Mouse (Mus musculus) ES-E14 (cell line): ENCODE measurements at regions not wholly inside any gene's neighbourhood (a gene's known extent, or its start where the extent isn't known, plus 50 kb on each side); places are given as distances from the start of the nearest gene placed in this dataset.

ENCODE experiments used
- DNase-seq: peaks from one replicate; pipeline ENCODE4 v3.0.0-alpha.2; 2013; ENCODE audit warnings: low read depth, low spot score
- H3K27ac ChIP-seq: 2 replicates; pipeline ENCODE4 v1.5.1; 2012; ENCODE audit warnings: low read depth, mild to moderate bottlenecking, low read length, moderate library complexity, mixed read lengths; ENCODE audit not compliant: poor library complexity, insufficient read depth, severe bottlenecking
- H3K36me3 ChIP-seq: 2 replicates; pipeline ENCODE4 v1.6.1; 2012; ENCODE audit warnings: mild to moderate bottlenecking, low read length, moderate library complexity, mixed read lengths; ENCODE audit not compliant: control insufficient read depth, poor library complexity, insufficient read depth, severe bottlenecking
- H3K4me1 ChIP-seq, 2 experiments: fragments of 150-350 bp in 1 of 2; sonication (generic) in 1 of 2; 2 replicates each; pipeline ENCODE4 v1.6.1; 2012; ENCODE audit warnings: low read length in 2 of 2, mild to moderate bottlenecking in 1 of 2, mixed read lengths in 1 of 2; ENCODE audit not compliant: control insufficient read depth in 2 of 2, insufficient read depth in 2 of 2, poor library complexity in 1 of 2
- H3K4me3 ChIP-seq, 2 experiments: fragments of 150-350 bp in 1 of 2; sonication (generic) in 1 of 2; 2 replicates each; pipeline ENCODE4 v1.5.1; 2012; ENCODE audit warnings: low read length in 2 of 2, low read depth in 1 of 2, mild to moderate bottlenecking in 1 of 2, mixed read lengths in 1 of 2; ENCODE audit not compliant: insufficient read depth in 1 of 2, poor library complexity in 1 of 2, severe bottlenecking in 1 of 2
- H3K9ac ChIP-seq: 2 replicates; pipeline ENCODE4 v1.6.1; 2012; ENCODE audit warnings: low read depth, mild to moderate bottlenecking, low read length, mixed read lengths; ENCODE audit not compliant: poor library complexity, insufficient read depth, severe bottlenecking
- H3K9me3 ChIP-seq: fragments of 150-350 bp; sonication (generic); 2 replicates; pipeline ENCODE4 v1.6.1; 2012; ENCODE audit warnings: low read depth, mild to moderate bottlenecking, low read length; ENCODE audit not compliant: control insufficient read depth, insufficient read depth
- CHD2 ChIP-seq: IDR thresholded peaks from 2 replicates; pipeline ENCODE4 v1.6.1; 2014; ENCODE audit warnings: mild to moderate bottlenecking, low read depth, low read length, inconsistent platforms
- HCFC1 ChIP-seq: IDR thresholded peaks from 2 replicates; pipeline ENCODE4 v1.6.1; 2012; ENCODE audit warnings: low read length, inconsistent platforms, borderline replicate concordance; ENCODE audit not compliant: insufficient read depth
- MAFK ChIP-seq: IDR thresholded peaks from 2 replicates; pipeline ENCODE4 v1.6.1; 2014; ENCODE audit warnings: mild to moderate bottlenecking, low read depth, low read length, inconsistent platforms; ENCODE audit not compliant: insufficient read depth
- ZC3H11A ChIP-seq: IDR thresholded peaks from 2 replicates; pipeline ENCODE4 v1.6.1; 2012; ENCODE audit warnings: low read depth, mild to moderate bottlenecking, inconsistent platforms, low read length, borderline replicate concordance
- ZNF384 ChIP-seq: IDR thresholded peaks from 2 replicates; pipeline ENCODE4 v1.6.1; 2012; ENCODE audit warnings: low read depth, low read length, inconsistent platforms
- in situ Hi-C, 2 experiments: fragments of 600-800 bp; cut with MboI; formaldehyde crosslinking; loops; one replicate each; pipeline ENCODE4 v1.15.1; 2025; ENCODE audit warnings: low sequenced_read_pairs in 2 of 2, inconsistent platforms in 1 of 2; ENCODE audit not compliant: unreplicated experiment in 2 of 2

- Histone ChIP-seq H3K36me3 (no peaks in the 10 kb centered on the region), H3K4me3 (no peak overlapping the region), H3K9me3 (no peaks in the 10 kb centered on the region), H3K4me1 (peaks cover 2 to 13% of the 10 kb centered on the region in 2 experiments; a peak in 2 of 4 replicates), H3K9ac (no peak overlapping the region), H3K27ac (no peak overlapping the region)
- in situ Hi-C loops = no loop called here
- DNase-seq = no peak
- TF ChIP-seq HCFC1 (no peak), ZNF384 (no peak), ZC3H11A (no peak), CHD2 (no peak), MAFK (no peak)
These were observed 138.6 kb upstream of the Jmjd1c start for GRCm38 (mm10) chr10:66957373-66957772.
